Mouse (Mus musculus) embryonic fibroblast, embryonic 13.5 days (primary cell): ENCODE data around the gene Npepps.

Experiments used
- CTCF ChIP-seq: IDR thresholded peaks from 2 replicates; pipeline ENCODE4 v1.5.1; 2011; ENCODE audit warnings: mild to moderate bottlenecking, control low read depth, low read length, moderate library complexity, borderline replicate concordance; ENCODE audit not compliant: insufficient read depth
- POLR2A ChIP-seq: IDR thresholded peaks from 2 replicates; pipeline ENCODE4 v1.6.1; 2011; ENCODE audit warnings: low read depth, mild to moderate bottlenecking, control low read depth, low read length, moderate library complexity

DNA sequence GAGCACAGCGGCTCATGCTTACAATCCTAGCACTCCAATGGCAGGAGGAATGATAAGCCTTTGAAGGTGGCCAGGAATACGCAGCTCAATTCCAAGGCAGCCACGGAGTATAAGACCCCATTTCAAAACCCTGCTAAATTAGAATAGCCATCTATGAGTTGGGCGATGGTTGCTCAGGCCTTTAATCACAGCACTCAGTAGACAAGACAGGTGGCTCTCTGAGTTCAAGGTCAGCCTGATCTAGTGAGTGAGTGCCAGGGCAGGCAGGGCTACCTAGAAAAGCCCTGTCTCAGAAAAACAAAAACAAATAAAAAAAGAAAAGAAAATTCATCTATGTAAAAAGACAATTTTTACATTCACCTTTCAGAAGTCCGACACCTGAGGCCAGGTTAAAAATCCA is 3.3 kb downstream of the Npepps start:
- TF ChIP-seq CTCF: no peak
- no peak for TF ChIP-seq POLR2A
